Mouse (Mus musculus) CD4-positive naive resting alpha-beta T cell, adult 76 days (primary cell): ENCODE results near the gene Gm2244. TPM values are rescaled to one million over a fixed set of nuclear protein-coding genes. Genes with fewer than 3 reads are reported as not detected.

Source experiments
- total RNA-seq: library from RNA; stranded (reverse); gene quantifications from one replicate; pipeline ENCODE4 v1.2.4, GENCODE M21; 2023

Gene Gm2244
- not detected for total RNA-seq

DNA sequence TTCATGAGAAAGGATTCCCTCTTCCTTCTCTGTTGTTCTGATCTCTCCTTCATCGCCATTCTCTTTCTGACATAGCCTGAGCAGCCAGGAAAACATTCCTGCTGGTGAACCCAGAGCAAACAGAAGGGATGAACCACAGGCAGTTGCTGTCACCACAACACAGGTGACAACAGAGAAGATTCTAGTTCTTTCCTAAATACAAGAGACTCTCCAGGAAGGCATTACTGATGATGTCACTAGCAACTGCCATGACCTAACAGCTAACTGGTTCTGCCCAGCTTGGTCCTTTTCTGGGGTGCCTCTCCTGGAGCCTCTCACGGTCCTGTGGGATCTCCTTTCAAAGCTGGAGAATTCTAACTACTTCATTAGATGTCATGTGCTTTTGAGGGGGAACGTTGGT lies at the start of gene Gm2244:
Gene Gm2244, minus strand, starts transcription at position 101 of the 400 bp plus-strand sequence.

DNA sequence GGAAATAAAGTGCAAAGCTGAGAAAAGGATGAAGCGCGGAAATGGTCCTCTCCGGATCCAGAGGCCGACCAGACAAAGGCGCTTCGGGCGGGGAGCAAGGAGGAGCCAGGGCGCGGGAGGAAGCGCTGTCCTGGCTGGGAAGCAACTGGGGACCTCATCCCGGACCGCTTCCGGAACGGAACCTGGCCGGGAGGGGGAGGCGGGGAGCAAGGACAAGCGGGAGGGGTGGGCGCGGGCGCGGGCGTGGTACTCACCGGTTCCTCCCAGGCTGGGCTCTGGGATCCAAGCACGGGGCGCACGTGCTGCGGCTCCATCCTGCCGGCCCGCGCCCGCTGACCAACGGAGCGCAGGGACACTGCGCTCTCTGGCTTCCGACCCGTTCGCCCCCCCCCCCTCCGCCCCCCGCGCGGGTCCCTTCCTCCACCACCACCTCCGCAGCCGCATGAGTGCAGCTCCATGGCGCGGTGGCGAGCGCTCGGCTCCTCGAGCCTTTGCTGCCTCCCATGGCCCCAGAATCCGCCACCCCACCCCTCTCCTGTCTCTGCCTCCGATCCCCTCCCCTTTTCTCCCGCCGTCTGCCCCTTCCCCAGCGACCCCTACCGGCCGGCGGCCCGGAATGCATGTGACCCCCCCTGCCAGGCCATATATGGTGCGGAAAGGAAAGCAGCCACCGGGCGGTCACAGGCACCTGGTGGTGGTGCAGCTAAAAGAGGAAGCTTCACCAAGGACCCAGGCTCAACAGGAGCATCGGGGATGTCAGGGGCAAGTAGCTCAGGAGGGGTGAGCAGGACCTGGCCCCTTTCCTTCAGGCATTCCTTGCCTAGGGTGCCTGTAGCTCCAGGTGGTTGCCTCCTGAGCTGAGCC lies 35.3 kb upstream of the Gm2244 start, which contains the start of gene Gm2237:
Gene Gm2237, minus strand, starts transcription at position 332 of the 864 bp plus-strand sequence.

Other genes starting within 250 kb of the Gm2244 start
- gene Gm21738, start 131.0 kb downstream of the Gm2244 start, total RNA-seq, result 3.2 TPM
- gene Gm2237, start 35.2 kb upstream of the Gm2244 start, total RNA-seq, result 1.3 TPM
- not detected for gene Gm5458, start 52.6 kb upstream of the Gm2244 start, total RNA-seq
- not detected for gene Nid2, start 201.3 kb upstream of the Gm2244 start, total RNA-seq